9 mouse cellular contexts compared by ENCODE assay signal in genomic region chr1:126929666-126930065, GRCm38 (mm10).
A peak's percentile ranks its signal among the peaks of the same experiment; 100 is the strongest.
DNase-seq lines count a peak whose midpoint lies in the region; ATAC-seq and TF ChIP-seq lines count a peak whose summit lies in the region.
"Had no signal": no experiment of that assay in that cellular context is flagged by ENCODE, and none has a peak within 500 bp of the region (broad histone marks: within the 10 kb centered on the region; RNA-seq: fewer than 3 reads in every experiment).

No protein-coding gene starts in this region.

- 70% methylated on average over 4 of the region's 4 CpGs for WGBS in midbrain, postnatal 0 days

- peak; percentile 17 to 27 for DNase-seq in heart, postnatal 36 days
- no peak for DNase-seq in heart, adult 8-10 months (ENCODE audit: low spot score)
- peak; percentile 61 for DNase-seq in right cerebral cortex, postnatal 4 days
- DNase-seq in right cerebral cortex, postnatal 14 days, result no peak
- peak; percentile 7 for DNase-seq in c-Kit-positive CD71-positive TER-119-positive erythroid progenitor cells, embryonic 14.5 days (ENCODE audit: low spot score)
- peak; percentile 57 for DNase-seq in midbrain, postnatal 0 days (ENCODE audit: low spot score)
- DNase-seq in Muller cell, postnatal 12 days (ENCODE audit: inconsistent ontology term), result no peak

- H3K4me1 ChIP-seq in midbrain, postnatal 0 days (ENCODE audit: insufficient read depth, low read length), result no peaks in the 10 kb centered on the region
- H3K4me1 ChIP-seq: liver, embryonic 15.5 days had no signal

- ATAC-seq in midbrain, postnatal 0 days (ENCODE audit: low FRiP score), result no peak

- peak; percentile 70 for TF ChIP-seq CTCF in midbrain, postnatal 0 days (IDR thresholded peaks at IDR 0.05)

- no peaks in the 10 kb centered on the region for H3K9me3 ChIP-seq in midbrain, postnatal 0 days (ENCODE audit: low read length)
- H3K9me3 ChIP-seq: heart, embryonic 13.5 days; liver, embryonic 15.5 days had no signal

- no peaks in the 10 kb centered on the region for H3K27me3 ChIP-seq in midbrain, postnatal 0 days (ENCODE audit: insufficient read depth, low read length)
- H3K27me3 ChIP-seq: liver, embryonic 15.5 days had no signal

- H3K36me3 ChIP-seq in midbrain, postnatal 0 days (ENCODE audit: insufficient read depth, low read length), result no peaks in the 10 kb centered on the region
- H3K36me3 ChIP-seq: heart, embryonic 13.5 days; liver, embryonic 15.5 days had no signal

- no peak overlapping the region for H3K4me3 ChIP-seq in midbrain, postnatal 0 days (ENCODE audit: low read depth, low read length)
- H3K4me3 ChIP-seq: heart, embryonic 13.5 days; liver, embryonic 15.5 days had no signal

- intact Hi-C loops in heart, postnatal 36 days (cut with DNase I), result loop anchor here (2.0 to 10.0 kb wide), 8 partner anchors 63 to 1555 kb away; partner anchors contain the start of gene Nckap5

- H3K4me2 ChIP-seq in midbrain, postnatal 0 days (ENCODE audit: low read depth, low read length, poor library complexity, severe bottlenecking), result no peak overlapping the region
- H3K4me2 ChIP-seq: heart, embryonic 13.5 days; liver, embryonic 15.5 days had no signal

- H3K27ac ChIP-seq in midbrain, postnatal 0 days (ENCODE audit: low read depth, low read length), result no peak overlapping the region
- H3K27ac ChIP-seq: heart, embryonic 13.5 days; liver, embryonic 15.5 days had no signal

- no peak overlapping the region for H3K9ac ChIP-seq in midbrain, postnatal 0 days (replicated peaks; ENCODE audit: low read length, poor library complexity, severe bottlenecking)
- H3K9ac ChIP-seq: heart, embryonic 13.5 days; liver, embryonic 15.5 days had no signal

Comparison
In these comparisons a context has a peak if more than half of its experiments do, and no peak if none do; other contexts are left out.
1. DNase-seq: peak in heart, postnatal 36 days (2 of 2), right cerebral cortex, postnatal 4 days (single experiment), c-Kit-positive CD71-positive TER-119-positive erythroid progenitor cells, embryonic 14.5 days (single experiment) and midbrain, postnatal 0 days (single experiment); none in heart, adult 8-10 months (single experiment), right cerebral cortex, postnatal 14 days (single experiment) and Muller cell, postnatal 12 days (single experiment).